Mouse (Mus musculus) right cerebral cortex, postnatal 10 days (tissue): ENCODE measurements around the gene Sgsm1.

Experiments
- DNase-seq, 2 experiments: peaks; one replicate each; pipeline ENCODE4 v3.0.0; 2021; ENCODE audit warnings: low spot score in 2 of 2

Gene Sgsm1

GRCm38 (mm10) chr5:113193762-113194161, 116.8 kb downstream of the Sgsm1 start:
- peak; percentile 71 to 80 for DNase-seq
